Mouse (Mus musculus): ENCODE results near the gene Tipin. TPM values are rescaled to one million over a fixed set of nuclear protein-coding genes. Genes with fewer than 3 reads are reported as not detected.

Tipin gene
- total RNA-seq, 2 experiments from 2014 or later = 280 to 316 TPM

DNA sequence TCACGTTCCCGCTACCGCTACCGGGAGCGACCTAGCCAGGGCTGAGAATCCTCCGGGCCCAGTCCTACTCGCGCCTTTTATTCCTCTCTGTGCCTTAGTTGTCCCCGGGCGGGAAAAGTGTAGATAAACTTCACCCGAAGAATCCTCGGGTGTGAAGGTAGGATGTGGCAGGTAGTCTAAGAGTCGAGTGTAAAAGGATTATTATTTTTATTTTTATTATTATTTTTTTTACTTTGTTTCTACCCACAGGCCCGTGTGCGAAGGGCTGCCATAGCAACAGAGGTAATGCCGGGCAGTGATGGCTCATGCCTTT, 59.8 kb downstream of the Tipin start, which contains the start of gene Dis3l:
Gene Dis3l, minus strand, starts transcription at position 35 of the 313 bp plus-strand sequence.
- no peak for ATAC-seq (replicated peaks; ENCODE audit: poor library complexity)

DNA sequence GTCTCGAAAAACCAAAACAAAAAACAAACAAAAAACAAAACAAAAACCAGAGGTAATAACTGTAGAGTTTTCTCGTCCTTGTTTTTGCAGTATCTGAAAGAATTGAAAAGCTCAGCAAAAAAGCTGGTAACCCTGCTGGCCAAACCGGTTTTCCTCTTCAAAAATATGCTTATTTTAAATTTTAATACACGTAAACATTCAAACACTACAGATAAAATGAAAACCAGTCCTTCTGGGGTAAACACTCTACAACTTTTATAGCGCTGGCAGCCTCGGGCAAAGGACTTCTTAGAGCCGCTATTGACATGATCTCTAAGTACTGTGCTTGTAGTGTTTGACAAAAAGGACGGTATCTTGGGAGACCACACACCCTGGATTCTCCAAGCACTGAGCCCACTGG, 60.3 kb downstream of the Tipin start:
- ATAC-seq (replicated peaks; ENCODE audit: poor library complexity) = no peak

DNA sequence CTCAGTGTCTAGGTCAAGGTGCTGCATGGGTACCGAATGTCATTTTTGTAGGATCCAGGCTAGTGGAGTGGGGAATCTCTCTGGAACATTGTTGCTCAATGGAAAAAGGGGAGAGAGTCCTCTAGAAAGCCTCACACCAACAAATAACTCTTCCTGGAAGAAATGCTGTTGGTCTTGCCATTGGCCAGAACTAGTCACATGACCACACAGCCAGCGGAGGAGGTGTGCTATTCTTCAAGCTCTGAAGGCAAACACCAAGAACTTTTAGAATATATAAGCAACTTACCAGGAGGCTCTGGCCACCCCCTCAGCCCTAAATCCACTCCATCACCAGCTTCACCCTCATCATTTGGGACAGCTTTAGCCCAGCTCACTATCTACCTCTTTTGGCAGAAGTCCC, 62.3 kb downstream of the Tipin start:
- ATAC-seq (replicated peaks; ENCODE audit: poor library complexity) = no peak

DNA sequence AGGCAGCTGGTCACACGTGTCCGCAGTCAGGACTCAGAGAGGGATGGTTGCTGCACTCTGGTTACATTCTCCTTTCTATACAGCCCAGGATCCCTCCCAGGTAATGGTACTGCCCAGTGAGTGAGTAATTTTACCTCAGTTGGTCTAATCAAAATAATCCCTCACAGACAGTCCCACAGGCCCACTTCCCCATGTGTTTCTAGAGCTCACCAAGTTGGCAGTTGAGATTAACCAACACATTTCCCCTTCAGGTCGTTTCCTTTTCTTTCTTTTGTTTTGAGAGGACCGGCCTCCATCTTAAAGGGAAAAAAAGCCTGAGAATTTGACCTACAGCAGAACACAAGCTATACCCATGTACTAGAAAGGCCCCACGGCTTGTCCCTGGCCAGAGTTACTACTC, 64.5 kb downstream of the Tipin start:
- ATAC-seq (replicated peaks; ENCODE audit: poor library complexity) = peak; percentile 47

DNA sequence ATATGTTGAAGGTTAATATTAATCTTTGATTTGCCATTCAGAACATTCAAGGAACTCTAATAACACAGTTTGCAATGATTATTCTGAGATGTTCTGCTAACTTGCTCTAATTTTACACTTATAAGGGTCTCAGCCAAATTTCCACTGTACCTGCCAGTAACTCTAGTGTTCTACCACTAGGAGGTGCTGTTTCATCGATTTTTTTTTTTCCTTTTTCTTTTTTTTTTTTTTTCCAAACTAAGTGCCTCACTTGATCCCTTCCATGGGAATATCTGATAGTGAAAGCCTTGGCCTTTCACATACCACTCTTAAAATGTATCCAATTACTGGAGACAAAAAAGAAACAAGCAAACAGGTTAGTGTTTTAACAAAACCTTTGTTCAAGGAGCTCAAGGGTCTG, 66.0 kb downstream of the Tipin start:
- ATAC-seq (replicated peaks; ENCODE audit: poor library complexity) = no peak

DNA sequence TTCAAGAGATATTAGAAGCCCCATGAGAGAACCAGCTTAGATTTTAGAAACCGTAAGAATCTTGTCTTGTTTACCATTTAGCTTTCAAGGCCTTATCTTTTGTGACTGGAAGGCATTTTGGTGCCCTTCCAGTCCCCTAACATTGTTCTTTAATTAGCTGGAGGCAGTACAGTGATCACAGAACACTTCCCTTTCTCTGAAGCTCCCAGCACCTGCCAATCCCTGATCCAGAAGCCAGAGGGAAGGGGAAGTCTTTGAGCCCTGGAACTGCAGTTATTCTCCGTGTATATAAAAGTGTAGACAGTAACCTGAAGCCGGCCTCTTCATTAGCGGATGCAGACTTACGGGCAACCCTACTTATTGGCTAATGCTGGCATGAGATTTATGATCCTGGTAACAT, 68.1 kb downstream of the Tipin start:
- ATAC-seq (replicated peaks; ENCODE audit: poor library complexity) = no peak

DNA sequence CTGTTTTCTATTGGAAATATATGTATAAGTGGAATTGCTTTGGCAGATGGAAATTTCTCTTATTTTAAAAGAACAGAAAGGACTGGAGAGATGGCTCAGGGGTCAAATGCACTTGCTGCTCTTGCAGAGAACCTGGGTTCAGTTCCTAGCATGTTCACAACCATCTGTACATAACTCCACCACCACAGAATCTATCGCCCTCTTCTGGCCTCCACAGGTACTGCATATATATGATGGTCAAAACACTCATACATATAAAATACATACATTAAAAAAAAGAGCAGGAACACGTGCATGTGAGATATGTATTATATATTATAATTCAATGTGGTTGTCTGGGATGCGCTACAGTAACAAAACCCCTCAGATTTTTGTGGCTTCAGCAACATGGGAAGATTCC, 69.8 kb downstream of the Tipin start:
- peak; percentile 52; the same call in 1 of the 2 replicates for ATAC-seq (replicated peaks; ENCODE audit: poor library complexity)

Other genes starting within 250 kb of the Tipin start
- gene Lctl, start 164.4 kb upstream of the Tipin start, total RNA-seq (2015) = not detected in 2 replicates
- gene Lctl, start 164.4 kb upstream of the Tipin start, total RNA-seq (2017) = not detected in 2 replicates
- gene Zwilch, start 108.5 kb upstream of the Tipin start, total RNA-seq (2015) = 37.7 and 48.5 TPM in 2 replicates
- 134 and 155 TPM in 2 replicates for gene Zwilch, start 108.5 kb upstream of the Tipin start, total RNA-seq (2017)
- 4,149 and 4,331 TPM in 2 replicates for gene Rpl4, start 108.2 kb upstream of the Tipin start, total RNA-seq (2015)
- gene Rpl4, start 108.2 kb upstream of the Tipin start, total RNA-seq (2017) = 2,914 and 3,251 TPM in 2 replicates
- 16.5 and 20.7 TPM in 2 replicates for gene Snapc5, start 102.3 kb upstream of the Tipin start, total RNA-seq (2015)
- 47.4 and 48.2 TPM in 2 replicates for gene Snapc5, start 102.3 kb upstream of the Tipin start, total RNA-seq (2017)
- gene Uchl4, start 46.4 kb upstream of the Tipin start, total RNA-seq (2015) = 0.62 and 0.88 TPM in 2 replicates
- gene Uchl4, start 46.4 kb upstream of the Tipin start, total RNA-seq (2017) = 1.1 and 1.4 TPM in 2 replicates
- 34.0 and 38.3 TPM in 2 replicates for gene Map2k1, start 27.9 kb upstream of the Tipin start, total RNA-seq (2015)
- 47.0 and 54.7 TPM in 2 replicates for gene Map2k1, start 27.9 kb upstream of the Tipin start, total RNA-seq (2017)
- 14.2 and 14.9 TPM in 2 replicates for gene Dis3l, start 59.7 kb downstream of the Tipin start, total RNA-seq (2015)
- gene Dis3l, start 59.7 kb downstream of the Tipin start, total RNA-seq (2017) = 17.8 and 20.7 TPM in 2 replicates
- not detected in 2 replicates for gene Megf11, start 104.0 kb downstream of the Tipin start, total RNA-seq (2015)
- gene Megf11, start 104.0 kb downstream of the Tipin start, total RNA-seq (2017) = 0.03 TPM in 1 of 2 replicates, not detected in the other